Mouse (Mus musculus): ENCODE data around the gene Capn2. TPM values are rescaled to one million over a fixed set of nuclear protein-coding genes. Genes with fewer than 3 reads are reported as not detected.
A peak's percentile ranks its signal among the peaks of the same experiment; 100 is the strongest.

The Capn2 gene
- polyA plus RNA-seq, 1 experiment = 33.0 TPM

DNA sequence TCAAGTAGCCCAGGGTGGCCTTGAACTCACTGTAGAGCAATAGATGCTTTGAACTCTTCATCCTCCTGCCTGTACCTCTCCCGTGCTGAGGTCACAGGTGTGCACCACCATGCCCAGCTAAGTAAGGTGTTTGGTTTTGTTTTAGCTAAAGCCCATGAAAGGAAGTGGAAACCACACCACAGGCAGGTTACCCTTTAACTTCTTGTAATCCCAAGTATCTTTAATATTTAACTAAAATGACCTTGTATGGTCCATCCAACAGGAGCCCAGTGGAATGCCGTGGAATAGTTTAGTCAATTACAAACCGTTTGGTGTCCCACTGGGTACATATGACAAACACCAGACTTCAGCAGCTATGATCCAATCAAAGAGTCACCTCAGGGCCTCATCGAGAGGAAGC, 38.5 kb downstream of the Capn2 start:
- H3K27me3 ChIP-seq (replicated peaks; ENCODE audit: control insufficient read depth, insufficient read depth, low read length) = no peaks in the 10 kb centered on the region
- H3K4me1 ChIP-seq (ENCODE audit: control insufficient read depth, insufficient read depth, low read length) = peaks cover 35% of the 10 kb centered on the region
- peaks cover 3% of the 10 kb centered on the region; the same call in 1 of the 2 replicates for H3K36me3 ChIP-seq (ENCODE audit: control insufficient read depth, insufficient read depth, low read length)
- no peak overlapping the region for H3K4me3 ChIP-seq (ENCODE audit: insufficient read depth, low read depth, low read length)
- WGBS = 46% methylated on average over 4 of the region's 4 CpGs
- peak; percentile 93 for DNase-seq
- H3K27ac ChIP-seq (ENCODE audit: insufficient read depth, low read depth, low read length) = peak overlapping the region; percentile 98
- TF ChIP-seq CTCF (conservative IDR thresholded peaks at IDR 0.05; ENCODE audit: insufficient read depth, insufficient read length, low read depth, low read length) (no peak), POLR2A (IDR thresholded peaks at IDR 0.05; ENCODE audit: low read depth, low read length) (no peak)

DNA sequence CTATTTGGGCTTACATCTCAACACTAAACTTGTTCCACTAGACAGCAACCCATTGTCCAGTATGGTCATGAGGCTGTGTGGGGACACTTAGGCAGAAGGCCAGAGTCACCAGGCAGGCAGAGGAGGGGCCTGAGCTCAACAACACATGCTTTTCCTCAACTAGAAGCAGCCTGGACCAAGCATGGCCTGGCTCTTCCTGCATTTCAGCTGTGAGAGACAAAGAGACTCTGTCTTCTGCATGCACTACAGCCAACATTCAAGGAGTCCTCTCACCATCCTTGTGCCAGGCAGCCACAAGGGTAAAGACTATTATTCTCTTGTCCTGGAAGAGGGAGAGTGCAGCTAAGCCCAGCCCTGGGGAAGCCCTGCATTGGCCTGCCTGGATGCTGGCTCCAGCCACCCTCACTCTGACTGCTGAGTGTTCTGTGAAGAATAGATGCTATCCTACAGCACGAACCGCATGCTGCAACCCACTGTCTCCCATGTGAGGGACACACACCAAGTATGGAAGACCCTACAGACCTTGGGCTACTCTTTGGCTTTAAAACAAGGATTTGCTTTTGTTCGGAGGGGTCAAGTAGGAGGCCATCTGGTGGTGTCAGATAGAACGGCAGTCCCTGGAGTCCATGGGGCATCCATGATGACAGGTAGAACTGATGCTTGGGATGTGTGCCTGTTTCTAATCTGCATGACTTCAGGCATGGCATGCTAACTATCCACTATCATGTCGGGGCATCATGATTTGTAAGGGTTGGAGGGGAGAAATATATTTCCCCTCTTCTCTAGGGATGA, 42.2 kb downstream of the Capn2 start:
- no peak overlapping the region for H3K4me3 ChIP-seq (ENCODE audit: insufficient read depth, low read depth, low read length)
- DNase-seq = no peak
- H3K4me1 ChIP-seq (ENCODE audit: control insufficient read depth, insufficient read depth, low read length) = peaks cover 12% of the 10 kb centered on the region; the same call in 1 of the 2 replicates
- TF ChIP-seq POLR2A (IDR thresholded peaks at IDR 0.05; ENCODE audit: low read depth, low read length) (no peak), CTCF (conservative IDR thresholded peaks at IDR 0.05; ENCODE audit: insufficient read depth, insufficient read length, low read depth, low read length) (peak; percentile 48)
- peaks cover 3% of the 10 kb centered on the region for H3K36me3 ChIP-seq (ENCODE audit: control insufficient read depth, insufficient read depth, low read length)
- no peak overlapping the region for H3K27ac ChIP-seq (ENCODE audit: insufficient read depth, low read depth, low read length)
- 81% methylated on average over 5 of the region's 5 CpGs for WGBS
- no peaks in the 10 kb centered on the region for H3K27me3 ChIP-seq (replicated peaks; ENCODE audit: control insufficient read depth, insufficient read depth, low read length)

- Histone ChIP-seq H3K4me3 (ENCODE audit: insufficient read depth, low read depth, low read length) (no peak overlapping the region), H3K27ac (ENCODE audit: insufficient read depth, low read depth, low read length) (peak overlapping the region; percentile 21; the same call in 1 of the 2 replicates), H3K27me3 (replicated peaks; ENCODE audit: control insufficient read depth, insufficient read depth, low read length) (no peaks in the 10 kb centered on the region), H3K36me3 (ENCODE audit: control insufficient read depth, insufficient read depth, low read length) (peaks cover 5% of the 10 kb centered on the region; the same call in 1 of the 2 replicates), H3K4me1 (ENCODE audit: control insufficient read depth, insufficient read depth, low read length) (peaks cover 27% of the 10 kb centered on the region)
- WGBS = 69% methylated on average over 4 of the region's 4 CpGs
- TF ChIP-seq POLR2A (IDR thresholded peaks at IDR 0.05; ENCODE audit: low read depth, low read length) (no peak), CTCF (conservative IDR thresholded peaks at IDR 0.05; ENCODE audit: insufficient read depth, insufficient read length, low read depth, low read length) (peak; percentile 34; the same call in 1 of the 2 replicates)
- no peak for DNase-seq
Measured at GRCm38 (mm10) chr1:182465978-182466377, 51.4 kb downstream of the Capn2 start.

GRCm38 (mm10) chr1:182465309-182465708, 52.1 kb downstream of the Capn2 start:
- Histone ChIP-seq H3K27ac (ENCODE audit: insufficient read depth, low read depth, low read length) (peak overlapping the region; percentile 21), H3K4me3 (ENCODE audit: insufficient read depth, low read depth, low read length) (no peak overlapping the region), H3K27me3 (replicated peaks; ENCODE audit: control insufficient read depth, insufficient read depth, low read length) (no peaks in the 10 kb centered on the region), H3K4me1 (ENCODE audit: control insufficient read depth, insufficient read depth, low read length) (peaks cover 30% of the 10 kb centered on the region), H3K36me3 (ENCODE audit: control insufficient read depth, insufficient read depth, low read length) (peaks cover 5% of the 10 kb centered on the region; the same call in 1 of the 2 replicates)
- 23% methylated on average over 4 of the region's 4 CpGs for WGBS
- DNase-seq = peak; percentile 83
- TF ChIP-seq POLR2A (IDR thresholded peaks at IDR 0.05; ENCODE audit: low read depth, low read length) (no peak), CTCF (conservative IDR thresholded peaks at IDR 0.05; ENCODE audit: insufficient read depth, insufficient read length, low read depth, low read length) (no peak)

- DNase-seq = peak; percentile 78
- Histone ChIP-seq H3K4me3 (ENCODE audit: insufficient read depth, low read depth, low read length) (no peak overlapping the region), H3K4me1 (ENCODE audit: control insufficient read depth, insufficient read depth, low read length) (peaks cover 45% of the 10 kb centered on the region), H3K27ac (ENCODE audit: insufficient read depth, low read depth, low read length) (peak overlapping the region; percentile 90), H3K27me3 (replicated peaks; ENCODE audit: control insufficient read depth, insufficient read depth, low read length) (no peaks in the 10 kb centered on the region), H3K36me3 (ENCODE audit: control insufficient read depth, insufficient read depth, low read length) (peaks cover 7% of the 10 kb centered on the region; the same call in 1 of the 2 replicates)
- no peak for TF ChIP-seq CTCF (conservative IDR thresholded peaks at IDR 0.05; ENCODE audit: insufficient read depth, insufficient read length, low read depth, low read length)
- TF ChIP-seq POLR2A (IDR thresholded peaks at IDR 0.05; ENCODE audit: low read depth, low read length) = no peak
- whole genome bisulfite sequencing = 53% methylated on average over 10 of the region's 10 CpGs
Measured at GRCm38 (mm10) chr1:182461813-182462212, 55.6 kb downstream of the Capn2 start.

GRCm38 (mm10) chr1:182461261-182461660, 56.1 kb downstream of the Capn2 start:
- Histone ChIP-seq H3K4me3 (ENCODE audit: insufficient read depth, low read depth, low read length) (no peak overlapping the region), H3K27ac (ENCODE audit: insufficient read depth, low read depth, low read length) (peak overlapping the region; percentile 93), H3K4me1 (ENCODE audit: control insufficient read depth, insufficient read depth, low read length) (peaks cover 42% of the 10 kb centered on the region), H3K27me3 (replicated peaks; ENCODE audit: control insufficient read depth, insufficient read depth, low read length) (no peaks in the 10 kb centered on the region), H3K36me3 (ENCODE audit: control insufficient read depth, insufficient read depth, low read length) (peaks cover 8% of the 10 kb centered on the region; the same call in 1 of the 2 replicates)
- TF ChIP-seq POLR2A (IDR thresholded peaks at IDR 0.05; ENCODE audit: low read depth, low read length) (no peak), CTCF (conservative IDR thresholded peaks at IDR 0.05; ENCODE audit: insufficient read depth, insufficient read length, low read depth, low read length) (no peak)
- 6% methylated on average over 7 of the region's 7 CpGs for WGBS
- peak; percentile 60 for DNase-seq
